Mouse (Mus musculus): ENCODE measurements around the gene Eif2b5. TPM values are rescaled to one million over a fixed set of nuclear protein-coding genes. Genes with fewer than 3 reads are reported as not detected.

Eif2b5 gene
- polyA plus RNA-seq, 1 experiment from 2014 or later = 69.6 TPM

DNA sequence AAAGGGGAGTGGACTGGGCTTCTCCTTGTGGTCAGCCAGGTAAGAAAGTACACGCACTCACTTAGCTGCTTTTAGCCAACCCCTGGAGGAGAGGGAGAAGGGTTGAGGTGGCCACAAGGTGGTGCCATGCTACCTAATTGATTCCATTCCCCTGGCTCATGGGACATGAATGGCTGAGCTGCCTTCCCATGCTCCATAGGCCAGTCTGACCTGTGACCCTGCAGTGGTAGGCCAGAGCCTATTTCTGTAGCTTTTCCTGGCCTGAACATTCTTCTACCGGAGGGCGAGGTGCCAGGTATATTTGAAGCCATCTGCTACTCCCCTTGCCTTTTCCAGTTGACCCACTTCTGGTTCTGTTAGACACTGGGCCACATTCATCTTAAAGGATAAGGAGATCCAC, 10.7 kb downstream of the Eif2b5 start:
- Histone ChIP-seq H3K27ac (replicated peaks in 1 of 2; ENCODE audit: control insufficient read depth in 1 of 2, insufficient read depth in 1 of 2, low read depth in 2 of 2, low read length in 2 of 2) (no peak overlapping the region), H3K4me3 (ENCODE audit: control insufficient read depth in 1 of 2, insufficient read depth in 1 of 2, low read depth in 1 of 2, low read length in 2 of 2) (no peak overlapping the region), H3K4me1 (ENCODE audit: control insufficient read depth in 2 of 2, insufficient read depth in 2 of 2, low read length in 2 of 2) (no peaks in the 10 kb centered on the region), H3K36me3 (ENCODE audit: control insufficient read depth, insufficient read depth, low read length) (peaks cover 76% of the 10 kb centered on the region), H3K9ac (ENCODE audit: low read length) (no peak overlapping the region), H3K9me3 (ENCODE audit: control insufficient read depth, low read length) (no peaks in the 10 kb centered on the region), H3K4me2 (ENCODE audit: low read length) (no peak overlapping the region), H3K27me3 (ENCODE audit: control insufficient read depth, insufficient read depth, low read length) (no peaks in the 10 kb centered on the region)
- ATAC-seq (ENCODE audit: insufficient number of reproducible peaks, insufficient read depth, low FRiP score, low read depth) = 0 out of 2 replicates have a peak, but pooled peaks have one; percentile 43
- WGBS = 71% methylated on average over 3 of the region's 3 CpGs

- Histone ChIP-seq H3K9ac (ENCODE audit: low read length) (no peak overlapping the region), H3K36me3 (ENCODE audit: control insufficient read depth, insufficient read depth, low read length) (peaks cover 55% of the 10 kb centered on the region), H3K9me3 (ENCODE audit: control insufficient read depth, low read length) (no peaks in the 10 kb centered on the region), H3K27ac (replicated peaks in 1 of 2; ENCODE audit: control insufficient read depth in 1 of 2, insufficient read depth in 1 of 2, low read depth in 2 of 2, low read length in 2 of 2) (no peak overlapping the region), H3K4me1 (ENCODE audit: control insufficient read depth in 2 of 2, insufficient read depth in 2 of 2, low read length in 2 of 2) (0 out of 4 replicates have a peak, but pooled peaks cover 0 to 5% of the 10 kb centered on the region in 2 experiments), H3K4me2 (ENCODE audit: low read length) (no peak overlapping the region), H3K4me3 (ENCODE audit: control insufficient read depth in 1 of 2, insufficient read depth in 1 of 2, low read depth in 1 of 2, low read length in 2 of 2) (no peak overlapping the region), H3K27me3 (ENCODE audit: control insufficient read depth, insufficient read depth, low read length) (no peaks in the 10 kb centered on the region)
- 91% methylated on average over 7 of the region's 7 CpGs for WGBS
- no peak for ATAC-seq (ENCODE audit: insufficient number of reproducible peaks, insufficient read depth, low FRiP score, low read depth)
Measured at GRCm38 (mm10) chr16:20511277-20511847, 12.7 kb downstream of the Eif2b5 start.

DNA sequence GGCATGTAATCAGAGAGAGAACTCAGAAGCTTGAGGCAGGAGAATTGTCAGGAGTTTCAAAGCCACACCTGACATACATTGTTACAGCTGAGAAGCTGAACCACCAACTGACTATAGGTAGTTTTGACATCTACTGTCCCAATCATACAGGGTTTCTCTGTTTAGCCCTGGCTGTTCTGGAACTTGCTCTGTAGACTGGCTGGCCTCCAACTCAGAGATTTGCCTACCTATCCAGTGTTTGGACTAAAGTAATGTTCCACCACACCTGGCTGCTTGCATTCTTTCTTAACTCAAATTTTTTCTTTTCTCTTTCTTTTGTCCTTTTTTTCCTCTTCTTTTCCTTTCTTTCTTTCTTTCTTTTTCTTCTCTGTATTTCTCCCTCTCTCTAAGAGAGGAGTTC, 17.4 kb downstream of the Eif2b5 start:
- peaks cover 25% of the 10 kb centered on the region for H3K36me3 ChIP-seq (ENCODE audit: control insufficient read depth, insufficient read depth, low read length)
- H3K27me3 ChIP-seq (ENCODE audit: control insufficient read depth, insufficient read depth, low read length) = no peaks in the 10 kb centered on the region
- no peak for ATAC-seq (ENCODE audit: insufficient number of reproducible peaks, insufficient read depth, low FRiP score, low read depth)
- H3K9me3 ChIP-seq (ENCODE audit: control insufficient read depth, low read length) = no peaks in the 10 kb centered on the region
- peak overlapping the region in 1 of 2 experiments; percentile 94; a peak in 2 of 4 replicates for H3K27ac ChIP-seq (replicated peaks in 1 of 2; ENCODE audit: control insufficient read depth in 1 of 2, insufficient read depth in 1 of 2, low read depth in 2 of 2, low read length in 2 of 2)
- H3K9ac ChIP-seq (ENCODE audit: low read length) = peak overlapping the region; percentile 97
- peak overlapping the region; percentile 77 for H3K4me2 ChIP-seq (ENCODE audit: low read length)
- H3K4me3 ChIP-seq (ENCODE audit: control insufficient read depth in 1 of 2, insufficient read depth in 1 of 2, low read depth in 1 of 2, low read length in 2 of 2) = peak overlapping the region in 1 of 2 experiments; percentile 85; a peak in 2 of 4 replicates
- peaks cover 0 to 31% of the 10 kb centered on the region in 2 experiments; a peak in 3 of 4 replicates for H3K4me1 ChIP-seq (ENCODE audit: control insufficient read depth in 2 of 2, insufficient read depth in 2 of 2, low read length in 2 of 2)

DNA sequence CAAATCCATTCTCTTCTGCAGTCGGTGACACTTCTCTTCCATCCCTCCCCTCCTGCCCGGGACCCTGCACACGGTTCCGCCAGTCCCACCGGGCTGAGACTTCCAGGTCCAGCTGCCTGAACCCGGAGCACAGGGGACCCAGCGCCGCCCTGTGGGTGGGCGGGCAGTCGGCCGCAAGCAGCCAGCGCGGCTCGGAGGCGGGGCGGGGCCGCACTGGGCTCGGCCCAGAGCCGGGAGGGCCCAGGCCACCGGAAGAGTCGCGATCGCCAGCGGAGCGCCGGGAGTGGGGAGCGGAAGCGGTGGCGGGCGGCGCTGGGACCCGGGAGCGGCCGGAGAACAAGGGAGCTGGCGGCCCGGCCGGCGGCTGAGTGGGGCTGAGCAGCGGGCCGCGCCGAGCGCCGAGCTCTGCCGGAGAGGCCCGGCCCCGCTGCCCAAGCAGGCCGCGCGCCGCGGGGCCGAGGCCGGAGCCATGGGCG, 18.1 kb downstream of the Eif2b5 start, which contains the start of gene Dvl3:
Dvl3 (plus strand) TSS at position 257 of the 476 bp plus-strand sequence.
- peak within 1 kb of the TSS; percentile 91 for H3K4me2 ChIP-seq (ENCODE audit: low read length)
- WGBS = under 1% methylated on average over 55 of the region's 55 CpGs
- H3K4me3 ChIP-seq (ENCODE audit: control insufficient read depth in 1 of 2, insufficient read depth in 1 of 2, low read depth in 1 of 2, low read length in 2 of 2) = peak within 1 kb of the TSS; percentile 76 to 85
- H3K4me1 ChIP-seq (ENCODE audit: control insufficient read depth in 2 of 2, insufficient read depth in 2 of 2, low read length in 2 of 2) = peaks cover 0 to 31% of the 10 kb centered on the region in 2 experiments; a peak in 3 of 4 replicates
- H3K36me3 ChIP-seq (ENCODE audit: control insufficient read depth, insufficient read depth, low read length) = peaks cover 25% of the 10 kb centered on the region
- ATAC-seq (ENCODE audit: insufficient number of reproducible peaks, insufficient read depth, low FRiP score, low read depth) = peak; percentile 95
- H3K9me3 ChIP-seq (ENCODE audit: control insufficient read depth, low read length) = no peaks in the 10 kb centered on the region
- H3K27ac ChIP-seq (replicated peaks in 1 of 2; ENCODE audit: control insufficient read depth in 1 of 2, insufficient read depth in 1 of 2, low read depth in 2 of 2, low read length in 2 of 2) = peak within 1 kb of the TSS; percentile 92 to 94
- peak within 1 kb of the TSS; percentile 97 for H3K9ac ChIP-seq (ENCODE audit: low read length)
- H3K27me3 ChIP-seq (ENCODE audit: control insufficient read depth, insufficient read depth, low read length) = no peaks in the 10 kb centered on the region

- Histone ChIP-seq H3K4me2 (ENCODE audit: low read length) (peak overlapping the region; percentile 91), H3K27me3 (ENCODE audit: control insufficient read depth, insufficient read depth, low read length) (no peaks in the 10 kb centered on the region), H3K4me1 (ENCODE audit: control insufficient read depth in 2 of 2, insufficient read depth in 2 of 2, low read length in 2 of 2) (peaks cover 0 to 31% of the 10 kb centered on the region in 2 experiments; a peak in 3 of 4 replicates), H3K9ac (ENCODE audit: low read length) (peak overlapping the region; percentile 97), H3K4me3 (ENCODE audit: control insufficient read depth in 1 of 2, insufficient read depth in 1 of 2, low read depth in 1 of 2, low read length in 2 of 2) (peak overlapping the region; percentile 76 to 85), H3K9me3 (ENCODE audit: control insufficient read depth, low read length) (no peaks in the 10 kb centered on the region), H3K27ac (replicated peaks in 1 of 2; ENCODE audit: control insufficient read depth in 1 of 2, insufficient read depth in 1 of 2, low read depth in 2 of 2, low read length in 2 of 2) (peak overlapping the region; percentile 92 to 94), H3K36me3 (ENCODE audit: control insufficient read depth, insufficient read depth, low read length) (peaks cover 28% of the 10 kb centered on the region)
- WGBS = under 1% methylated on average over 26 of the region's 26 CpGs
- peak; percentile 23 for ATAC-seq (ENCODE audit: insufficient number of reproducible peaks, insufficient read depth, low FRiP score, low read depth)
Measured at GRCm38 (mm10) chr16:20517216-20517615, 18.6 kb downstream of the Eif2b5 start.

GRCm38 (mm10) chr16:20517701-20518374, 19.2 kb downstream of the Eif2b5 start:
- Histone ChIP-seq H3K36me3 (ENCODE audit: control insufficient read depth, insufficient read depth, low read length) (peaks cover 29% of the 10 kb centered on the region), H3K27me3 (ENCODE audit: control insufficient read depth, insufficient read depth, low read length) (no peaks in the 10 kb centered on the region), H3K27ac (replicated peaks in 1 of 2; ENCODE audit: control insufficient read depth in 1 of 2, insufficient read depth in 1 of 2, low read depth in 2 of 2, low read length in 2 of 2) (peak overlapping the region; percentile 92 to 94), H3K4me3 (ENCODE audit: control insufficient read depth in 1 of 2, insufficient read depth in 1 of 2, low read depth in 1 of 2, low read length in 2 of 2) (peak overlapping the region; percentile 76 to 85), H3K9ac (ENCODE audit: low read length) (peak overlapping the region; percentile 97), H3K4me2 (ENCODE audit: low read length) (peak overlapping the region; percentile 91), H3K4me1 (ENCODE audit: control insufficient read depth in 2 of 2, insufficient read depth in 2 of 2, low read length in 2 of 2) (peaks cover 0 to 31% of the 10 kb centered on the region in 2 experiments; a peak in 3 of 4 replicates), H3K9me3 (ENCODE audit: control insufficient read depth, low read length) (no peaks in the 10 kb centered on the region)
- WGBS = 4% methylated on average over 6 of the region's 6 CpGs
- peak; percentile 14; the same call in 1 of the 2 replicates for ATAC-seq (ENCODE audit: insufficient number of reproducible peaks, insufficient read depth, low FRiP score, low read depth)

DNA sequence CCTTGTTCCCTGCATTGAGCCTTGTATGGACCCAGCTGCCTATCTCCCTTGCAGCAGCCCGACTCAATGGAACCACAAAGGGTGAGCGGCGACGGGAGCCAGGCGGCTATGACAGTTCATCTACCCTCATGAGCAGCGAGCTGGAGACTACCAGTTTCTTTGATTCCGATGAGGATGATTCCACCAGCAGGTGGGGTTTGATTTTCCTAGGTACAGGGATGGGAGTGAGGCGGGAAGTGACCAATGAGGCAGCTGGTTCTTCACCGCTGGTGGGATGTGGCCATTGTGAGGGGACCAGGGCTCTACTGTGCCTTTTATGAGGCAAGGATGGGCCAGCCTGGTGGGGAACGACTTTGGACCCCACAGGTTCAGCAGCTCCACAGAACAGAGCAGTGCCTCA, 25.3 kb downstream of the Eif2b5 start:
- Histone ChIP-seq H3K27ac (replicated peaks in 1 of 2; ENCODE audit: control insufficient read depth in 1 of 2, insufficient read depth in 1 of 2, low read depth in 2 of 2, low read length in 2 of 2) (no peak overlapping the region), H3K4me3 (ENCODE audit: control insufficient read depth in 1 of 2, insufficient read depth in 1 of 2, low read depth in 1 of 2, low read length in 2 of 2) (no peak overlapping the region), H3K4me2 (ENCODE audit: low read length) (no peak overlapping the region), H3K4me1 (ENCODE audit: control insufficient read depth in 2 of 2, insufficient read depth in 2 of 2, low read length in 2 of 2) (peaks cover 0 to 14% of the 10 kb centered on the region in 2 experiments; a peak in 2 of 4 replicates), H3K36me3 (ENCODE audit: control insufficient read depth, insufficient read depth, low read length) (peaks cover 88% of the 10 kb centered on the region), H3K9ac (ENCODE audit: low read length) (no peak overlapping the region), H3K27me3 (ENCODE audit: control insufficient read depth, insufficient read depth, low read length) (no peaks in the 10 kb centered on the region), H3K9me3 (ENCODE audit: control insufficient read depth, low read length) (no peaks in the 10 kb centered on the region)
- ATAC-seq (ENCODE audit: insufficient number of reproducible peaks, insufficient read depth, low FRiP score, low read depth) = no peak; the same call in 1 of the 2 replicates
- WGBS = 82% methylated on average over 10 of the region's 10 CpGs

All from heart, embryonic 14.5 days (tissue).